Mouse (Mus musculus): ENCODE data around the gene Cops4.
A peak's percentile ranks its signal among the peaks of the same experiment; 100 is the strongest.

Cops4 gene

DNA sequence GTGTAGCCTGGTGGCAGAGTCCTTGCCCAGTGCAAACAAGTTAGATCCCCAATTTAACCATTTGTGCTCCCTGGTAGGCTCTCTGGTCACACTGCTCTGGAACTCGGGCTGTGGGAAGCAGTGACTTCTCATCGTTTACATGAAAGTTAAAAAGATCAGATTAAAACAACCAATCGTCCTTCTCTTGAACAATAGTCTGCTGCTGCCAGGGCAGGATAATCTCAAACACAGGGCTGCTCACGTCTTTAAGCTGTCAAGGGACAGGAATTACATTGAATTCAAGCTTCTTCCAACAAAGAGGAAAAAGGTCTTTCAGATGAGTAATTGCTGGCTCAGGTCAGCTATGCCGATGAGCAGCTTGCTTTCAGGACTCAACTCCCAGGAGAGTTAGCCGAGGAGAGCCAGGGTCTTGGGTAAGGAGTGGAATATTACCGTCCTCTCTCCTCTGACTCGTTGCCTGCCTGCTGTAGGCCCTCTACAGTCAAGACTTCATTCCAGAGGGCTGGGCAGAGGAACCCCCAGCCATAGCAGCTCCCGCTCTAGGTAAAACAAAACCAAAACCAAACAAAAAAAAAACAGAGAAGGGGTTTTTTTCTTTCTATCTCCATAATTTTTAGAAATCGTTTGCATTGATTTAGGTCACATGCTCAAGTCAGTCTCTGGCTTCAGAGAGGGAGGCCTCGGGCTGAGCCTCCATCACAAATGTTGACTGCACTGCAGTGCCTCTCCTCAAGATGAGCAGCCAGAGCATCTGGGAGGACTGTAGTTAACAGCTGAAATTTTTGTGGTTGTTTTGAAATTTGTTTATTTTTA lies 63.7 kb downstream of the Cops4 start:
- peak; percentile 57 for DNase-seq (ENCODE audit: low spot score)

DNA sequence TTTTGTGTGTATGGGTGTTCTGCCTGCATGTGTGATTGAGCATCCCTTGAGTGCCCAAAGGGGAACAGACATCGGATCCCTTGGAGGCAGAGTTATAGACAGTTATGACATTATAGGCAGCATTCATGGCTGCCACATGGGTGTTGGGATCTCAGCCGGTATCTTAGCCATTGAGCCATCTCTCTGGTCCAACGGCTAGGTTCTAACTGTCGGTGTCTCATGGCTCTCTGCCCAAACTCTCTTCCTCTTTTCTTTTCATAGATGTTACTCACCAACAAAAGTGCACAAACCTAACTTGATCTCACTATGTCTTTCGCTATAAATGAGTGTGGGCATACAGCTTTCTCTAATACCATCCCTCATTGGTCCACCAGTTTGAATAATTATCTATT lies 64.3 kb downstream of the Cops4 start:
- DNase-seq (ENCODE audit: low spot score): no peak

DNA sequence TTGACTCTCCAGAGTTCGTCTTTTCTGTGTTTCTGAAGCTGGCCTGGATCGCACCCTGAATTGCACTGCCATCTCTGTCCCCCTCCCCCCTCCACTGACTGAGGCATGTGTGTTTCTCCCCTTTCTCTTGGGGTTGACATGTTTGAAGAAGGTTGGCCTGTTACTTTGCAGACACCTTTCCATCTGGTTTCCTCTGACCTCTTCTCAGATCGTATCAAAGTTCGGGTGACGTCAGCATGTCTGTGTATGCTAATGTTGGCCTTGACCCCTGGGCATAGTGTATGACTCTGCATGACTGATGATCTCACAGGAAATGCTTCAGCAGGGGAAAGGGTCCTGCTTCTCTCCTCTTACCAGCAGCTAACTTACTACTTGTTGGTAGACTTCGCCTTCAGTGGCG lies 65.0 kb downstream of the Cops4 start:
- no peak for DNase-seq (ENCODE audit: low spot score)

DNA sequence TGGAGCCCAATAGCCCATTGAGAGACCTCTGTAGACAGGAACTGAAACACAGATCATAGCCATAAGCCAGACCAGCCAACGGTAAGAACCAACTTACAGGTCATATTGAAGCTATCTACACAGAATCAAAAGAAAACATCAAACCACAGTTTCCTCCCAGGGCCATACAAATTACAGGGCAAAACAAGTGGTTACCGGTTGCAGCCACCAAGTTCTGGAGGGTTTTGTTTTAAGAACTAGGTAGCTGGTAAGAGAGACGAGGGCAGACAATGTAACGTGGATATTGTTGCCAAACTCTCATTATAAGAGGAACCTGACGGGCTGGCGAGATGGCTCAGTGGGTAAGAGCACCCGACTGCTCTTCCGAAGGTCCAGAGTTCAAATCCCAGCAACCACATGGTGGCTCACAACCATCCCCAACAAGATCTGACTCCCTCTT lies 67.1 kb downstream of the Cops4 start:
- DNase-seq (ENCODE audit: low spot score): no peak

DNA sequence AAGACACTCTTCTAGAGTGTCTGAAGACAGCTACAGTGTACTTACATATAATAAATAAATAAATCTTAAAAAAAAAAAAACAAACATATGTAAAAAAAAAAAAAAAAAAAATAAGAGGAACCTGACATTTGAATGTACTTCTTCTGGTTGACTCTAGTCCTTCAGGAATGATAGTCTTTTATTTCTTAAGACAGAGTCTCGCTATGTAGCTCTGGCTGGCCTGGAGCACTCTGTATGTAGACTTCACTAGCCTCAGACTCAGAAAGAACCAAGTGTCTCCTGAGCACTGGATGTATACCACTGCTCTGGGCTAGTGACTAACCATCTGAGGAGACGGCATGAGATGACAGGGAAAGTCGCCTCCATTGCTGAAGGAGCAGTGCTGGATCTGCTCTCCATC lies 67.5 kb downstream of the Cops4 start:
- no peak for DNase-seq (ENCODE audit: low spot score)

DNA sequence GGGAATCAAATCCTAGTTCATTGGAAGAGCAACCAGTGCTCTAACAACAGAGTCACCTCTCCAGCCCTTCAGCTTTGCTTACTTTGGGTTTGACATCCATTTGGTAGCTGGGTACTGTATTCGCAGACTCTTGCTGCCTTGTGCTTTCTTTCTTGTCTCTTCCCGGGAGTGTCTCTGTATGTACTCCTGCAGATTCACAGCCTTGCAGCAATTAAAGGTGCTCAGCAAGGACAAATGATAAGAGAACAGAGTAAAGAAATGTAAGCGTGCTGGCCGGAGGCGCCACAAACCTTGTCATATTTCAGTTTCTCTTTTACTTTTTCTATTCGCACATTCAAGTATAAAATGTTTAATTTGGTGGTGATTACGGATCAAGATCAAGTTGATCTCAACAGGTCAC lies 69.0 kb downstream of the Cops4 start:
- DNase-seq (ENCODE audit: low spot score): no peak

DNA sequence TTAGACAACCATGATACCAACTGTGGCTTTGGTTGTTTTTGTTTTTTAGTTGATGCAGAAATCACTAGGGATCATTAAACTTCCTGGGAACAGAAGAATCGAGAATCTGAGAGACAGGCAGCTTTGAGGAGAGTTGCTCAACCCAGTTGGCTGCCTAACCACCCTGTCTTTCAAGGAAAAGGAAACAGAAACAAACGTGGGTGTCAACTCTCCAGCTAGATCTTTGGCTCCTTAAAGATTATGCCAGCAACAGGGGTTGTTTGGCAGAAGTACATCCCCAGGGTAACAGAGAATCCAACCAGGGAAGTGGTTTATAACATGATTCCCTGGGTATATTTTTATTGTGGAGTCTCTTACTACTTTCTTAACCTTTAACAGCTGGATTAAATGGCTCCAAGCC lies 69.5 kb downstream of the Cops4 start:
- peak; percentile 96 for DNase-seq (ENCODE audit: low spot score)

DNA sequence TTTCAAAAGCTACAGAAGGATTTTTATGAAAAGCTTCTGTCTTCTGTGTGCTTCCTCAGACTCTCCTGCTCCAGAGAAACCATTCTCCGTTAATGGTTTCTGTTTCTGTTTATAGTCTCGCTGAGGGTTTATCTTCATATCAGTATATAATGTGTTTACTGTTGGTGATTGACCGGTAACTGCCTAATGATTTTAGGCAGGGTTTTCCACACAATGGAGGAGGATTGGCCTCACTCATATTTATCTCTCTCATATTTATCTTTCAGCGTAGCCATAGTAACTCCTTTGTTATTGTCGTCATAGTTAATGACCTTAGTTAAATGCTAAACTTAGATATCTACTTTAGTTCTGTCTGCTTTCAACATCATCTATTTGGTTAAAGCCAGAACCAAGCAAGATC lies 72.4 kb downstream of the Cops4 start:
- DNase-seq (ENCODE audit: low spot score): no peak

DNA sequence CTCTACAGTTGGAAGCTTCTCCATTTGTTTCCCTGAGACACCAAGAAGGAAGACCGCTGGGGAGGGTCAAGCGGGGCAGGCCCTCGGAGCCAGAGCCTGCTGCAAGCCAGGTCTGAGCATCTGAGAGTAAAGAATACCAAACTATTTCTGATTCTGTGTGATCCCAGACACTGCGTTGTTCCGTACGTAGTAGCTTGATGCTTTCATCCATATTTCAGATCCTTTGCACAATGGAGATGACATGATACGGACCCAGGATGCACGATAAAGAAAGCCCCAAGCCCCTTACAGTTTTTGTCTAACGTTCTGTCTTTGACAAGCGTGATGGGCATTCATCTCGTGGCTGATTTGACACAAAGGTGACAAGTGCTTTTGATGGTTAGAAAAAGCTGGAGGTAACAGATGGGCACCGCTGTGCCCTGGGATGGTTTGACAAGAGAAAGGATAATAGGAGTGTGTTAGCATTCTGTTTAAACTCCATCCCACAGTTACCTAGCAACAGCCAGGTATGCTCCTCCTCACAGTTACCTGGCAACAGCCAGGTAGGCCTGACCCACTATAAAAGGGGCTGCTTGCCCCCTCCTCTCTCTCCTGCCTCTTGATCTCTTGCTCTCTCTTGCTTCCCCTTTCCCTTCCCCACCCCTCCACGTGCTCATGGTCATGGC lies 76.8 kb downstream of the Cops4 start:
- DNase-seq (ENCODE audit: low spot score): no peak

DNA sequence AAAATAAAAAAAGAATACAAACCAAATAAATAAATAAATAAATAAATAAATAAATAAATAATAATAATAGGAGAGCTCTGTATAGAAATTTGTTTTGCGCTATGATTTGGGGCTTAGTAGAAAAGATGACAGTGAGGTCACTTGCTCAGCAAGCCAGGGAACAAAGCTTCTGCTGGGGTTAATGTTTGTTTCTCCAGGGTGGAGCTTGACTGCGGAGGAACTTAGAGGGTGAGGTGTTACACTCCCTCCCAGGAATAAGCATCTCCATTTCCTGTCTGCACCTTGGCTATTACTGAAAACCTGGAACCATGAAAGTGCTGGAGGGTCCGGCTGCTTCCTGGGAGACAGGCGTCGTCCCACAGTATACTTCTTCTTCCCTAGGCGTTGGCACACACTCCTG lies 77.9 kb downstream of the Cops4 start:
- DNase-seq (ENCODE audit: low spot score): no peak

All from adipocyte (in vitro differentiated cells).